Mouse (Mus musculus): ENCODE measurements at regions not wholly inside any gene's neighbourhood (a gene's known extent, or its start where the extent isn't known, plus 50 kb on each side); places are given as distances from the start of the nearest gene placed in this dataset.
A peak's percentile ranks its signal among the peaks of the same experiment; 100 is the strongest.
"Not testable (repeated sequence)": the region's sequence is repeated elsewhere in the genome, so short reads cannot be mapped to it uniquely, and the experiment has no call there.

GRCm38 (mm10) chr2:166301161-166301560, 145.7 kb upstream of the Sulf2 start:
- POLR2A ChIA-PET, result interaction anchor here (0.6 kb wide), 1 partner anchor 410 kb away, joined by 4 read pairs; no protein-coding TSS in a partner anchor
- peak; percentile 76 for DNase-seq (ENCODE audit: low read depth, low spot score)
- peak; percentile 12 for ATAC-seq
- no peaks in the 10 kb centered on the region for H3K27me3 ChIP-seq
- CTCF ChIA-PET, result no interaction called here
- in situ Hi-C loops (cut with MboI; ENCODE audit: low pct_unique_long_range_greater_than_20kb), result no loop called here
- TF ChIP-seq CTCF (IDR thresholded peaks at IDR 0.05), result no peak

GRCm38 (mm10) chr2:166294672-166295071, 139.2 kb upstream of the Sulf2 start:
- ATAC-seq (no peak), DNase-seq (ENCODE audit: low read depth, low spot score) (no peak)
- POLR2A ChIA-PET, result no interaction called here
- in situ Hi-C loops (cut with MboI; ENCODE audit: low pct_unique_long_range_greater_than_20kb), result no loop called here
- CTCF ChIA-PET, result no interaction called here
- TF ChIP-seq CTCF (IDR thresholded peaks at IDR 0.05), result no peak
- H3K27me3 ChIP-seq, result no peaks in the 10 kb centered on the region

GRCm38 (mm10) chr2:166292987-166293386, 137.5 kb upstream of the Sulf2 start:
- in situ Hi-C loops (cut with MboI; ENCODE audit: low pct_unique_long_range_greater_than_20kb), result no loop called here
- no peak for TF ChIP-seq CTCF (IDR thresholded peaks at IDR 0.05)
- H3K27me3 ChIP-seq, result no peaks in the 10 kb centered on the region
- ATAC-seq (no peak), DNase-seq (ENCODE audit: low read depth, low spot score) (no peak)
- CTCF ChIA-PET, result no interaction called here
- POLR2A ChIA-PET, result no interaction called here

GRCm38 (mm10) chr2:166291266-166291665, 135.8 kb upstream of the Sulf2 start:
- in situ Hi-C loops (cut with MboI; ENCODE audit: low pct_unique_long_range_greater_than_20kb), result no loop called here
- CTCF ChIA-PET, result no interaction called here
- no peaks in the 10 kb centered on the region for H3K27me3 ChIP-seq
- POLR2A ChIA-PET, result no interaction called here
- ATAC-seq (no peak), DNase-seq (ENCODE audit: low read depth, low spot score) (no peak)
- no peak for TF ChIP-seq CTCF (IDR thresholded peaks at IDR 0.05)

GRCm38 (mm10) chr2:166290826-166291225, 135.4 kb upstream of the Sulf2 start:
- DNase-seq (ENCODE audit: low read depth, low spot score), result no peak
- in situ Hi-C loops (cut with MboI; ENCODE audit: low pct_unique_long_range_greater_than_20kb), result no loop called here
- POLR2A ChIA-PET, result no interaction called here
- CTCF ChIA-PET, result no interaction called here
- no peak for TF ChIP-seq CTCF (IDR thresholded peaks at IDR 0.05)
- no peak for ATAC-seq
- H3K27me3 ChIP-seq, result no peaks in the 10 kb centered on the region

GRCm38 (mm10) chr2:166289198-166289597, 133.7 kb upstream of the Sulf2 start:
- ChIA-PET POLR2A (no interaction called here), CTCF (no interaction called here)
- H3K27me3 ChIP-seq, result no peaks in the 10 kb centered on the region
- TF ChIP-seq CTCF (IDR thresholded peaks at IDR 0.05), result no peak
- DNase-seq (ENCODE audit: low read depth, low spot score), result peak; percentile 24
- in situ Hi-C loops (cut with MboI; ENCODE audit: low pct_unique_long_range_greater_than_20kb), result no loop called here
- no peak for ATAC-seq

- CTCF ChIA-PET, result interaction anchor here (1.1 kb wide), 1 partner anchor 20 kb away, joined by 4 read pairs; no protein-coding TSS in a partner anchor
- in situ Hi-C loops (cut with MboI; ENCODE audit: low pct_unique_long_range_greater_than_20kb), result not testable (repeated sequence)
These were observed 125.7 kb upstream of the Sulf2 start for GRCm38 (mm10) chr2:166281137-166281536.

GRCm38 (mm10) chr2:166280651-166281127, 125.2 kb upstream of the Sulf2 start:
- POLR2A ChIA-PET, result interaction anchor here (0.6 kb wide), 1 partner anchor 14 kb away, joined by 3 read pairs; no protein-coding TSS in a partner anchor
- ATAC-seq (peak; percentile 65), DNase-seq (ENCODE audit: low read depth, low spot score) (peak; percentile 35)
- in situ Hi-C loops (cut with MboI; ENCODE audit: low pct_unique_long_range_greater_than_20kb), result no loop called here
- CTCF ChIA-PET, result interaction anchor here (1.1 kb wide), 1 partner anchor 20 kb away, joined by 4 read pairs; no protein-coding TSS in a partner anchor
- TF ChIP-seq CTCF (IDR thresholded peaks at IDR 0.05), result no peak
- no peaks in the 10 kb centered on the region for H3K27me3 ChIP-seq

More at GRCm38 (mm10) chr2:166281137-166281536, 125.7 kb upstream of the Sulf2 start:
- ATAC-seq, result peak; percentile 21
- DNase-seq (ENCODE audit: low read depth, low spot score); H3K27me3 ChIP-seq: not testable (repeated sequence)
- POLR2A ChIA-PET, result interaction anchor here (0.6 kb wide), 1 partner anchor 14 kb away, joined by 3 read pairs; no protein-coding TSS in a partner anchor

GRCm38 (mm10) chr2:166279676-166280075, 124.2 kb upstream of the Sulf2 start:
- CTCF ChIA-PET, result no interaction called here
- POLR2A ChIA-PET, result no interaction called here
- DNase-seq (ENCODE audit: low read depth, low spot score) (no peak), ATAC-seq (no peak)
- in situ Hi-C loops (cut with MboI; ENCODE audit: low pct_unique_long_range_greater_than_20kb), result no loop called here
- no peaks in the 10 kb centered on the region for H3K27me3 ChIP-seq
- no peak for TF ChIP-seq CTCF (IDR thresholded peaks at IDR 0.05)

- no peak for TF ChIP-seq CTCF (IDR thresholded peaks at IDR 0.05)
- DNase-seq (ENCODE audit: low read depth, low spot score), result no peak
- CTCF ChIA-PET, result interaction anchor here (1.0 kb wide), 1 partner anchor 14 kb away, joined by 3 read pairs; no protein-coding TSS in a partner anchor
- in situ Hi-C loops (cut with MboI; ENCODE audit: low pct_unique_long_range_greater_than_20kb), result no loop called here
- ATAC-seq, result no peak
- POLR2A ChIA-PET, result no interaction called here
- H3K27me3 ChIP-seq, result peaks cover 4% of the 10 kb centered on the region
These were observed 119.9 kb upstream of the Sulf2 start for GRCm38 (mm10) chr2:166275398-166275797.

GRCm38 (mm10) chr2:166274016-166274346, 118.5 kb upstream of the Sulf2 start:
- POLR2A ChIA-PET, result no interaction called here
- DNase-seq (ENCODE audit: low read depth, low spot score) (no peak), ATAC-seq (no peak)
- in situ Hi-C loops (cut with MboI; ENCODE audit: low pct_unique_long_range_greater_than_20kb), result no loop called here
- CTCF ChIA-PET, result no interaction called here
- peaks cover 4% of the 10 kb centered on the region for H3K27me3 ChIP-seq
- TF ChIP-seq CTCF (IDR thresholded peaks at IDR 0.05), result no peak
